Mouse (Mus musculus): ENCODE measurements around the gene Slc28a3. TPM values are rescaled to one million over a fixed set of nuclear protein-coding genes. Genes with fewer than 3 reads are reported as not detected.

Gene Slc28a3
- polyA plus RNA-seq, 1 experiment: 1.5 TPM

- H3K4me1 ChIP-seq (ENCODE audit: control insufficient read depth, insufficient read depth, low read length): 0 out of 2 replicates have a peak, but pooled peaks cover 2% of the 10 kb centered on the region
- no peaks in the 10 kb centered on the region for H3K27me3 ChIP-seq (ENCODE audit: control insufficient read depth, insufficient read depth, low read length)
- TF ChIP-seq POLR2A (IDR thresholded peaks at IDR 0.05; ENCODE audit: control insufficient read depth, low read depth, low read length): no peak
- no peak for TF ChIP-seq CTCF (IDR thresholded peaks at IDR 0.05; ENCODE audit: control insufficient read depth, insufficient read depth, insufficient replicate concordance, low read depth, low read length)
Measured at GRCm38 (mm10) chr13:58598578-58598977, 12.1 kb downstream of the Slc28a3 start.

GRCm38 (mm10) chr13:58593129-58593528, 17.5 kb downstream of the Slc28a3 start:
- Histone ChIP-seq H3K4me1 (ENCODE audit: control insufficient read depth, insufficient read depth, low read length) (peaks cover 6% of the 10 kb centered on the region), H3K27me3 (ENCODE audit: control insufficient read depth, insufficient read depth, low read length) (no peaks in the 10 kb centered on the region), H3K27ac (ENCODE audit: control insufficient read depth, insufficient read depth, low read depth, low read length) (peak overlapping the region; percentile 54), H3K4me3 (ENCODE audit: control insufficient read depth, low read depth, low read length) (peak overlapping the region; percentile 43), H3K36me3 (ENCODE audit: control insufficient read depth, insufficient read depth, low read length) (no peaks in the 10 kb centered on the region)
- peak; percentile 41; the same call in 1 of the 2 replicates for TF ChIP-seq CTCF (IDR thresholded peaks at IDR 0.05; ENCODE audit: control insufficient read depth, insufficient read depth, insufficient replicate concordance, low read depth, low read length)
- TF ChIP-seq POLR2A (IDR thresholded peaks at IDR 0.05; ENCODE audit: control insufficient read depth, low read depth, low read length): no peak

More at GRCm38 (mm10) chr13:58598578-58598977, 12.1 kb downstream of the Slc28a3 start:
- Histone ChIP-seq H3K4me3 (ENCODE audit: control insufficient read depth, low read depth, low read length) (no peak overlapping the region), H3K27ac (ENCODE audit: control insufficient read depth, insufficient read depth, low read depth, low read length) (no peak overlapping the region), H3K36me3 (ENCODE audit: control insufficient read depth, insufficient read depth, low read length) (no peaks in the 10 kb centered on the region)

DNA sequence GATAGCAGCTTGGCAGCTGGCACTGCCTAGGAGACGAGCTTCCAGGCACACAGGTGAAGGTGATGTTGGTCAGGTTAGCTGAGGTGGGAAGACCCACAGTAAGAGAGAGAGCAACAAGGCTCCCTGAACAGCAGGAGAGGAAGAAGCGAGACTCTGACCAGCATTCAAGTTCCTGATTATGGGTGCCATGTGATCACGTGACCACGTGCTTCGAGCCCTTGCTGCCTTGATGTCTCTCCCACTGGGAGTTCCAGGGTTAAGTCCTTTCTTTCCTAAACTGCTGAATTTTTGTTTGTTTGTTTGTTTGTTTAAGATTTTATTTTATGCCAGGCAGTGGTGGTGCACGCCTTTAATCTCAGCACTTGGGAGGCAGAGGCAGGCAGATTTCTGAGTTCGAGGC, 18.8 kb downstream of the Slc28a3 start:
- Histone ChIP-seq H3K27me3 (ENCODE audit: control insufficient read depth, insufficient read depth, low read length) (no peaks in the 10 kb centered on the region), H3K4me1 (ENCODE audit: control insufficient read depth, insufficient read depth, low read length) (peaks cover 6% of the 10 kb centered on the region), H3K36me3 (ENCODE audit: control insufficient read depth, insufficient read depth, low read length) (no peaks in the 10 kb centered on the region), H3K27ac (ENCODE audit: control insufficient read depth, insufficient read depth, low read depth, low read length) (no peak overlapping the region), H3K4me3 (ENCODE audit: control insufficient read depth, low read depth, low read length) (no peak overlapping the region)
- TF ChIP-seq POLR2A (IDR thresholded peaks at IDR 0.05; ENCODE audit: control insufficient read depth, low read depth, low read length): no peak
- no peak for TF ChIP-seq CTCF (IDR thresholded peaks at IDR 0.05; ENCODE audit: control insufficient read depth, insufficient read depth, insufficient replicate concordance, low read depth, low read length)

DNA sequence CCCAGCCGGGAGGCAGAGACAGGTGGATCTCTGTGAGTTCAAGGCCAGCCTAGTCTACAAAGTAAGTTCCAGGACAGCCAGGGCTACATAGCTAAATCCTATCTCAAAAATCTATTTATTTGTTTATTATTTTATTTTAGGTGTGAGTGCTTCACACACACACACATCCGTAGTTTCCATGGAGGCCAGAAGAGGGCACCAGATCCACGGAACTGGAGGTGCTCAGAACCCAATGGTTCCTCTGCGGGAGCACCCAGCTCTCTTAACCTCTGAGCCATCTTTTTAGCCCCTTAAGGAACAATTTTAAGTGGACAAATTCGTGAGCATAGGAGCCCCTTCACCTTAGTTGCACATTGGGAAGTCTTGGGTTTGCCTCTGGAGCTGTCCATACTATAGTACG, 20.0 kb downstream of the Slc28a3 start:
- Histone ChIP-seq H3K27ac (ENCODE audit: control insufficient read depth, insufficient read depth, low read depth, low read length) (no peak overlapping the region), H3K36me3 (ENCODE audit: control insufficient read depth, insufficient read depth, low read length) (no peaks in the 10 kb centered on the region), H3K27me3 (ENCODE audit: control insufficient read depth, insufficient read depth, low read length) (no peaks in the 10 kb centered on the region), H3K4me1 (ENCODE audit: control insufficient read depth, insufficient read depth, low read length) (peaks cover 6% of the 10 kb centered on the region), H3K4me3 (ENCODE audit: control insufficient read depth, low read depth, low read length) (no peak overlapping the region)
- no peak for TF ChIP-seq POLR2A (IDR thresholded peaks at IDR 0.05; ENCODE audit: control insufficient read depth, low read depth, low read length)
- TF ChIP-seq CTCF (IDR thresholded peaks at IDR 0.05; ENCODE audit: control insufficient read depth, insufficient read depth, insufficient replicate concordance, low read depth, low read length): peak; percentile 41; the same call in 1 of the 2 replicates

DNA sequence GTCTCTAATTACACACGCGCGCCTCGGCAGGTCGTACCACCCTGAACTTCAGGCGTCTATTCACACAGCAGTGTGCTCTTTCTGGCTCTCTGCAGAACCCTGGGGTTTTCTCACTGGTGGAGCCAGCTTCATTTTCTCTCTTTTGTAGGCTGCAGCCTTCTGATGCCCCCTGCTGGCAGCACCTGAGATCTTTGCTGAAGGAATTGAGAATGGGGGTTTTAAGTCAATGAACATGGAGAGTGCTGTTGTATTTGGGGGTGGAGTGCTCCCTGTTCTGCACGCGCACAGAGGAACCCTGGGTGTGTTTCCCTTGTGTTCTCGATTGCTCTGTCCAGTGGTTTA, 21.2 kb downstream of the Slc28a3 start:
- H3K4me3 ChIP-seq (ENCODE audit: control insufficient read depth, low read depth, low read length): no peak overlapping the region
- H3K36me3 ChIP-seq (ENCODE audit: control insufficient read depth, insufficient read depth, low read length): no peaks in the 10 kb centered on the region
- no peak for TF ChIP-seq POLR2A (IDR thresholded peaks at IDR 0.05; ENCODE audit: control insufficient read depth, low read depth, low read length)
- peak; percentile 28; the same call in 1 of the 2 replicates for TF ChIP-seq CTCF (IDR thresholded peaks at IDR 0.05; ENCODE audit: control insufficient read depth, insufficient read depth, insufficient replicate concordance, low read depth, low read length)

DNA sequence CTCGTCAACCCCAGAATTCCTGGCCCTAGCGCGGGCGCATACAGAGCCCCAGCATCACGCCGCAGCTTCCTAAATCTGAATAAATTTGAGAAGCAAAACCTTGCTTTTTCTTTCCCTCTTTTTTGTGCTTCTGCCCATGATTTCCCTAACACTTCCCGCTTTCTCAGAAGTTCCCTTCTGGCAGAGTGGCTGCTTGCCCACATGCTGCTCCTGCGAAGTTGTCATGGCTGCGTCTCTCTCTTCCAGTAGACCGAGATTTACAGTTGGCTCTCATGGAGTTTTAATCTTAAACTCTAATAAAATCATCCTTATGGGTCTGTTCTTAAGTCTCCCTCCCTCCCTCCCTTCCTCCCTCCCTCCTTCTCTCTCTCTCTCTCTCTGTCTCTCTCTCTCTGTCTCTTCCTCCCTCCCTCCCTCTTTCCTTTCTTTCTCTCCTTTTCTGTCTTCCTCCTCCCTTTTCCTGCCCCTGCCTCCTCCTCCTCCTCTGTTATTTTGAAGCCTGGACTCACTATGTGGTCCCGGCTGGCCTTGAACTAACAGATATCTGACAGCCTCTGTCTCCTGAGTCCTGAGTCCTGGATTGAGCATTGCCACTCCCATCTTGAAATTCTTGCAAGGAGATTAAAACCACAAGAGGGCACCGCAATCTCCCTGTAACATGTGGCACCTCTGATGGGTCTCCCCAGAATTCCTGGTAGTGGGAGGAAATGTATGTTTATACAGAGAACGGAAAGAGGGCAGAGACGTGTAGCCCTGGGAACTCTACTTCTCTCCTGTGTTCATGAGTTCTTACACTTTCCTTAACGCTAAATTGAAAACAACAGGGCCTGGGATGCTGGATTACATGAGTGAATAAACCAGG, 21.8 kb downstream of the Slc28a3 start:
- Histone ChIP-seq H3K27me3 (ENCODE audit: control insufficient read depth, insufficient read depth, low read length) (no peaks in the 10 kb centered on the region), H3K4me1 (ENCODE audit: control insufficient read depth, insufficient read depth, low read length) (peaks cover 6% of the 10 kb centered on the region), H3K4me3 (ENCODE audit: control insufficient read depth, low read depth, low read length) (no peak overlapping the region), H3K27ac (ENCODE audit: control insufficient read depth, insufficient read depth, low read depth, low read length) (no peak overlapping the region), H3K36me3 (ENCODE audit: control insufficient read depth, insufficient read depth, low read length) (no peaks in the 10 kb centered on the region)
- no peak for TF ChIP-seq CTCF (IDR thresholded peaks at IDR 0.05; ENCODE audit: control insufficient read depth, insufficient read depth, insufficient replicate concordance, low read depth, low read length)
- no peak for TF ChIP-seq POLR2A (IDR thresholded peaks at IDR 0.05; ENCODE audit: control insufficient read depth, low read depth, low read length)

More for the DNA sequence above, 21.2 kb downstream of the Slc28a3 start:
- Histone ChIP-seq H3K27ac (ENCODE audit: control insufficient read depth, insufficient read depth, low read depth, low read length) (no peak overlapping the region), H3K4me1 (ENCODE audit: control insufficient read depth, insufficient read depth, low read length) (peaks cover 6% of the 10 kb centered on the region), H3K27me3 (ENCODE audit: control insufficient read depth, insufficient read depth, low read length) (no peaks in the 10 kb centered on the region)

DNA sequence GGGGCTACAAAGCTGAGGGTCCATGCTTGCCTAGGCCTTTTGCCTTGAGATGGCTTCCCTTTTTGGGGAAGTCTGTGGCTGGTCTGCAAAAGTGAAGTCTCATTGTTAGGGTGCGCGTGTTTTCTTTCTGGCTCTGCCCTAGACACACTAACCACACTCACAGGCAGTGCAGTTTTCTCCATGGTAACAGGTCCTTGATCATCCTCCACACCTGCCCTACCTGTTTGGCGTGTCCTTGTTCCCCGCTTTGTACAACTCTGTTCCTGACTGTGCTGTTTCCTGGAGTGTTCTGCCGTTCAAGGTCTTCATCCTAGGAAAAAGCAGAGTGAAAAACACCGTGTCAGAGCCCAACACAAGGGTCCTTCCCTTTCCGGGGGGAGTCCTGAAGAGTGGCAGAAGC, 22.7 kb downstream of the Slc28a3 start:
- no peaks in the 10 kb centered on the region for H3K27me3 ChIP-seq (ENCODE audit: control insufficient read depth, insufficient read depth, low read length)
- H3K27ac ChIP-seq (ENCODE audit: control insufficient read depth, insufficient read depth, low read depth, low read length): no peak overlapping the region
- H3K4me1 ChIP-seq (ENCODE audit: control insufficient read depth, insufficient read depth, low read length): peaks cover 3% of the 10 kb centered on the region
- TF ChIP-seq POLR2A (IDR thresholded peaks at IDR 0.05; ENCODE audit: control insufficient read depth, low read depth, low read length) (no peak), CTCF (IDR thresholded peaks at IDR 0.05; ENCODE audit: control insufficient read depth, insufficient read depth, insufficient replicate concordance, low read depth, low read length) (no peak)
- H3K36me3 ChIP-seq (ENCODE audit: control insufficient read depth, insufficient read depth, low read length): no peaks in the 10 kb centered on the region
- H3K4me3 ChIP-seq (ENCODE audit: control insufficient read depth, low read depth, low read length): no peak overlapping the region

Data from testis, adult 2 months (tissue).